Mouse (Mus musculus) ES-E14 (cell line): ENCODE results near the gene Evx2. TPM values are rescaled to one million over a fixed set of nuclear protein-coding genes. Genes with fewer than 3 reads are reported as not detected.

ENCODE experiments used
- DNase-seq: peaks from one replicate; pipeline ENCODE4 v3.0.0-alpha.2; 2013; ENCODE audit warnings: low read depth, low spot score
- H3K27ac ChIP-seq: 2 replicates; pipeline ENCODE4 v1.5.1; 2012; ENCODE audit warnings: low read depth, mild to moderate bottlenecking, low read length, moderate library complexity, mixed read lengths; ENCODE audit not compliant: poor library complexity, insufficient read depth, severe bottlenecking
- H3K36me3 ChIP-seq: 2 replicates; pipeline ENCODE4 v1.6.1; 2012; ENCODE audit warnings: mild to moderate bottlenecking, low read length, moderate library complexity, mixed read lengths; ENCODE audit not compliant: control insufficient read depth, poor library complexity, insufficient read depth, severe bottlenecking
- H3K4me1 ChIP-seq, 2 experiments: fragments of 150-350 bp in 1 of 2; sonication (generic) in 1 of 2; 2 replicates each; pipeline ENCODE4 v1.6.1; 2012; ENCODE audit warnings: low read length in 2 of 2, mild to moderate bottlenecking in 1 of 2, mixed read lengths in 1 of 2; ENCODE audit not compliant: control insufficient read depth in 2 of 2, insufficient read depth in 2 of 2, poor library complexity in 1 of 2
- H3K4me3 ChIP-seq, 2 experiments: fragments of 150-350 bp in 1 of 2; sonication (generic) in 1 of 2; 2 replicates each; pipeline ENCODE4 v1.5.1; 2012; ENCODE audit warnings: low read length in 2 of 2, low read depth in 1 of 2, mild to moderate bottlenecking in 1 of 2, mixed read lengths in 1 of 2; ENCODE audit not compliant: insufficient read depth in 1 of 2, poor library complexity in 1 of 2, severe bottlenecking in 1 of 2
- H3K9ac ChIP-seq: 2 replicates; pipeline ENCODE4 v1.6.1; 2012; ENCODE audit warnings: low read depth, mild to moderate bottlenecking, low read length, mixed read lengths; ENCODE audit not compliant: poor library complexity, insufficient read depth, severe bottlenecking
- H3K9me3 ChIP-seq: fragments of 150-350 bp; sonication (generic); 2 replicates; pipeline ENCODE4 v1.6.1; 2012; ENCODE audit warnings: low read depth, mild to moderate bottlenecking, low read length; ENCODE audit not compliant: control insufficient read depth, insufficient read depth
- CHD2 ChIP-seq: IDR thresholded peaks from 2 replicates; pipeline ENCODE4 v1.6.1; 2014; ENCODE audit warnings: mild to moderate bottlenecking, low read depth, low read length, inconsistent platforms
- HCFC1 ChIP-seq: IDR thresholded peaks from 2 replicates; pipeline ENCODE4 v1.6.1; 2012; ENCODE audit warnings: low read length, inconsistent platforms, borderline replicate concordance; ENCODE audit not compliant: insufficient read depth
- MAFK ChIP-seq: IDR thresholded peaks from 2 replicates; pipeline ENCODE4 v1.6.1; 2014; ENCODE audit warnings: mild to moderate bottlenecking, low read depth, low read length, inconsistent platforms; ENCODE audit not compliant: insufficient read depth
- ZC3H11A ChIP-seq: IDR thresholded peaks from 2 replicates; pipeline ENCODE4 v1.6.1; 2012; ENCODE audit warnings: low read depth, mild to moderate bottlenecking, inconsistent platforms, low read length, borderline replicate concordance
- ZNF384 ChIP-seq: IDR thresholded peaks from 2 replicates; pipeline ENCODE4 v1.6.1; 2012; ENCODE audit warnings: low read depth, low read length, inconsistent platforms
- in situ Hi-C, 2 experiments: fragments of 600-800 bp; cut with MboI; formaldehyde crosslinking; loops; one replicate each; pipeline ENCODE4 v1.15.1; 2025; ENCODE audit warnings: low sequenced_read_pairs in 2 of 2, inconsistent platforms in 1 of 2; ENCODE audit not compliant: unreplicated experiment in 2 of 2
- total RNA-seq: library from RNA; depleted of rRNA; stranded (reverse); fragments of 300-350 nt; gene quantifications from 2 replicates; pipeline ENCODE4 v1.2.3, GENCODE M21; 2012

Evx2 gene
- total RNA-seq, 1 experiment = not detected

GRCm38 (mm10) chr2:74620368-74620767 is 39.0 kb downstream of the Evx2 start:
- no peak overlapping the region for H3K4me3 ChIP-seq
- no peak overlapping the region for H3K27ac ChIP-seq
- no peak overlapping the region for H3K9ac ChIP-seq
- in situ Hi-C loops = no loop called here
- no peaks in the 10 kb centered on the region for H3K36me3 ChIP-seq
- DNase-seq = no peak
- TF ChIP-seq HCFC1 (no peak), CHD2 (no peak), ZNF384 (no peak), MAFK (no peak), ZC3H11A (no peak)
- H3K4me1 ChIP-seq = no peaks in the 10 kb centered on the region
- H3K9me3 ChIP-seq = no peaks in the 10 kb centered on the region

- no peaks in the 10 kb centered on the region for H3K9me3 ChIP-seq
- H3K36me3 ChIP-seq = no peaks in the 10 kb centered on the region
- in situ Hi-C loops = no loop called here
- no peak overlapping the region for H3K9ac ChIP-seq
- DNase-seq = no peak
- TF ChIP-seq ZC3H11A (no peak), ZNF384 (no peak), MAFK (no peak), CHD2 (no peak), HCFC1 (no peak)
- no peak overlapping the region for H3K4me3 ChIP-seq
- H3K4me1 ChIP-seq = no peaks in the 10 kb centered on the region
- no peak overlapping the region for H3K27ac ChIP-seq
Measured at GRCm38 (mm10) chr2:74619676-74620246, 39.6 kb downstream of the Evx2 start.

GRCm38 (mm10) chr2:74617706-74618105 is 41.7 kb downstream of the Evx2 start:
- H3K9ac ChIP-seq = no peak overlapping the region
- H3K9me3 ChIP-seq = no peaks in the 10 kb centered on the region
- no peak overlapping the region for H3K4me3 ChIP-seq
- no peak for TF ChIP-seq ZNF384
- no peak for TF ChIP-seq MAFK
- TF ChIP-seq HCFC1 = no peak
- TF ChIP-seq ZC3H11A = no peak
- TF ChIP-seq CHD2 = no peak
- no peaks in the 10 kb centered on the region for H3K4me1 ChIP-seq
- DNase-seq = no peak
- H3K36me3 ChIP-seq = no peaks in the 10 kb centered on the region
- no peak overlapping the region for H3K27ac ChIP-seq
- in situ Hi-C loops = no loop called here

- Histone ChIP-seq H3K36me3 (no peaks in the 10 kb centered on the region), H3K9ac (no peak overlapping the region), H3K4me3 (no peak overlapping the region), H3K9me3 (no peaks in the 10 kb centered on the region), H3K27ac (no peak overlapping the region), H3K4me1 (no peaks in the 10 kb centered on the region)
- no peak for DNase-seq
- TF ChIP-seq CHD2 = no peak
- TF ChIP-seq MAFK = no peak
- TF ChIP-seq ZNF384 = no peak
- TF ChIP-seq HCFC1 = no peak
- TF ChIP-seq ZC3H11A = no peak
- in situ Hi-C loops = no loop called here
Measured at GRCm38 (mm10) chr2:74611406-74611805, 48.0 kb downstream of the Evx2 start.
